ENCODE assay signal across 9 mouse cellular contexts in the genomic region with DNA sequence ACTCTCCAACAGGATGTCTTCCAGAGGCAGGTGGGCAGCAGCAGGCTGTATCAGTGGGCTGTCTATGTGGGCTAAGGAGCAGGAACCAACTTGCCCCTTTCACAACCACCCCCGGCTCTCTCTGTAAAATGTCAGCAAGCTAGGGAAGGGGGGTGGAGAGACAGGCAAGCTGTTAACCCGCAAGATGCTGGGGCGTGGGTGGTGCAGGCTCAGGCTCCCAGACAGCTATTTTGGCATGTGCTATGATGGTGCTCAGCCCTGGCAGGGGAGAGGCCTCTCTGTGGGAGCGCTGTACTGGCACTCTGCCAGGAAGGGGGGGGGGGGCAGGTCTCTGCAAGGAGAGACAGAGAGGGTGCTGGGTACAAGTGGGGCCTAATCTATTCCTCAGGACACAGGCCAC. TPM values are rescaled to one million over a fixed set of nuclear protein-coding genes. Genes with fewer than 3 reads are reported as not detected.
DNase-seq lines count a peak whose midpoint lies in the region; ATAC-seq and TF ChIP-seq lines count a peak whose summit lies in the region.
"Had no signal": no experiment of that assay in that cellular context is flagged by ENCODE, and none has a peak within 500 bp of the region (broad histone marks: within the 10 kb centered on the region; RNA-seq: fewer than 3 reads in every experiment).

No protein-coding gene starts in this region.

- no peaks in the 10 kb centered on the region for H3K9me3 ChIP-seq in G1E (replicated peaks)
- no peaks in the 10 kb centered on the region for H3K9me3 ChIP-seq in stomach, embryonic 15.5 days

- peak; percentile 75 for DNase-seq in cerebellum, postnatal 10 days
- DNase-seq in cerebellum, postnatal 4 days (ENCODE audit: low spot score in 2 of 2) = no peak
- peak; percentile 63 for DNase-seq in G1E (ENCODE audit: low spot score)
- DNase-seq in frontal cortex, postnatal 10 days (ENCODE audit: low spot score in 2 of 2) = peak; percentile 74 to 88
- peak; percentile 73 to 85 for DNase-seq in layer of hippocampus, postnatal 14 days (ENCODE audit: low spot score in 2 of 2)
- DNase-seq in lung, postnatal 14 days = peak; percentile 28
- DNase-seq in spleen, adult 12 weeks (ENCODE audit: low spot score) = no peak

- peak overlapping the region; percentile 59; the same call in 1 of the 2 replicates for H3K27ac ChIP-seq in stomach, embryonic 15.5 days

- no peak for TF ChIP-seq CTCF in G1E (IDR thresholded peaks at IDR 0.05; ENCODE audit: low read depth, low read length)

- H3K27me3 ChIP-seq in G1E (ENCODE audit: insufficient read depth, low read length) = no peaks in the 10 kb centered on the region
- no peaks in the 10 kb centered on the region for H3K27me3 ChIP-seq in stomach, embryonic 15.5 days (replicated peaks)

- peaks cover 83% of the 10 kb centered on the region for H3K36me3 ChIP-seq in G1E (replicated peaks)
- no peaks in the 10 kb centered on the region for H3K36me3 ChIP-seq in stomach, embryonic 15.5 days

- peak; percentile 57 for ATAC-seq in G1E (ENCODE audit: extremely low read depth, insufficient number of reproducible peaks, low FRiP score, poor library complexity, severe bottlenecking)
- peak; percentile 54 for ATAC-seq in stomach, embryonic 15.5 days (ENCODE audit: insufficient read depth, low FRiP score, low read depth)

- H3K4me2 ChIP-seq in stomach, embryonic 15.5 days = peak overlapping the region; percentile 25; the same call in 1 of the 2 replicates

- H3K4me3 ChIP-seq in G1E (ENCODE audit: low read depth, low read length) = peak overlapping the region; percentile 56; the same call in 1 of the 2 replicates
- no peak overlapping the region for H3K4me3 ChIP-seq in stomach, embryonic 15.5 days (replicated peaks)

- no peak overlapping the region for H3K9ac ChIP-seq in stomach, embryonic 15.5 days

- 11% methylated on average over 4 of the region's 4 CpGs for WGBS in stomach, embryonic 15.5 days

- H3K4me1 ChIP-seq in G1E (ENCODE audit: insufficient read depth, low read depth, low read length) = peaks cover 88% of the 10 kb centered on the region
- H3K4me1 ChIP-seq in stomach, embryonic 15.5 days = peaks cover 72% of the 10 kb centered on the region

RNA-seq across cellular contexts. Expression of a gene that starts 11.6 kb away (rescaled TPM):
- total RNA-seq in G1E (2014; fragmentation: Nextera tagmentation) (not detected in 2 replicates), G1E (2017) (1.6 and 1.8 TPM in 2 replicates)
- polyA plus RNA-seq in G1E (2012) = 0.07 and 0.10 TPM in 2 replicates
- total RNA-seq in layer of hippocampus, postnatal 14 days (2021) = not detected
- 0.66 and 0.71 TPM in 2 replicates for polyA plus RNA-seq in stomach, embryonic 15.5 days (2015; fragmentation: Nextera tagmentation; extraction: Ambion mirVana)
- polyA plus RNA-seq: testis, adult 2 months had no signal

RNA-seq across cellular contexts. Expression of a gene that starts 18.6 kb away (rescaled TPM):
- 290 and 308 TPM in 2 replicates for total RNA-seq in G1E (2014; fragmentation: Nextera tagmentation)
- total RNA-seq in G1E (2017) = 115 and 146 TPM in 2 replicates
- 403 and 416 TPM in 2 replicates for polyA plus RNA-seq in G1E (2012)
- 100 to 1,000 TPM; 391 to 416 TPM for total RNA-seq in layer of hippocampus, postnatal 14 days (2021)
- 50.9 and 51.1 TPM in 2 replicates for polyA plus RNA-seq in stomach, embryonic 15.5 days (2015; fragmentation: Nextera tagmentation; extraction: Ambion mirVana)

RNA-seq across cellular contexts. Expression of a gene that starts 25.0 kb away (rescaled TPM):
- total RNA-seq in G1E (2014; fragmentation: Nextera tagmentation) (4.5 and 4.9 TPM in 2 replicates), G1E (2017) (0.76 and 0.81 TPM in 2 replicates)
- polyA plus RNA-seq in G1E (2012) = 5.5 and 5.8 TPM in 2 replicates
- 10 to 100 TPM; 39.5 to 40.9 TPM for total RNA-seq in layer of hippocampus, postnatal 14 days (2021)
- polyA plus RNA-seq in stomach, embryonic 15.5 days (2015; fragmentation: Nextera tagmentation; extraction: Ambion mirVana) = 587 and 735 TPM in 2 replicates

RNA-seq across cellular contexts. Expression of a gene that starts 30.0 kb away (rescaled TPM):
- total RNA-seq in G1E (2014; fragmentation: Nextera tagmentation) (0.60 TPM in 1 of 2 replicates, not detected in the other), G1E (2017) (0.11 and 0.23 TPM in 2 replicates)
- 0.04 TPM in 1 of 2 replicates, not detected in the other for polyA plus RNA-seq in G1E (2012)
- total RNA-seq in layer of hippocampus, postnatal 14 days (2021) = 10 to 100 TPM; 15.1 to 21.2 TPM
- 0.21 and 0.27 TPM in 2 replicates for polyA plus RNA-seq in stomach, embryonic 15.5 days (2015; fragmentation: Nextera tagmentation; extraction: Ambion mirVana)

Comparison
In these comparisons a context has a peak if more than half of its experiments do, and no peak if none do; other contexts are left out.
1. DNase-seq: peak in cerebellum, postnatal 10 days (2 of 2), G1E (single experiment), frontal cortex, postnatal 10 days (2 of 2), layer of hippocampus, postnatal 14 days (2 of 2) and lung, postnatal 14 days (single experiment); none in cerebellum, postnatal 4 days (0 of 2) and spleen, adult 12 weeks (single experiment).
2. RNA of a gene that starts 25.0 kb away (total RNA-seq): 39.5 to 40.9 TPM in layer of hippocampus, postnatal 14 days; 0.76 to 4.9 TPM in G1E; every median in the first group is over 4 times any median in the second.